Mouse (Mus musculus) induced T-regulatory cell, adult 2 months (primary cell): Measurements from ENCODE around the gene Dact2.

Experiments
- DNase-seq: peaks from one replicate; pipeline ENCODE4 v3.0.0-alpha.2; 2012; ENCODE audit warnings: low read depth

Dact2 gene

DNA sequence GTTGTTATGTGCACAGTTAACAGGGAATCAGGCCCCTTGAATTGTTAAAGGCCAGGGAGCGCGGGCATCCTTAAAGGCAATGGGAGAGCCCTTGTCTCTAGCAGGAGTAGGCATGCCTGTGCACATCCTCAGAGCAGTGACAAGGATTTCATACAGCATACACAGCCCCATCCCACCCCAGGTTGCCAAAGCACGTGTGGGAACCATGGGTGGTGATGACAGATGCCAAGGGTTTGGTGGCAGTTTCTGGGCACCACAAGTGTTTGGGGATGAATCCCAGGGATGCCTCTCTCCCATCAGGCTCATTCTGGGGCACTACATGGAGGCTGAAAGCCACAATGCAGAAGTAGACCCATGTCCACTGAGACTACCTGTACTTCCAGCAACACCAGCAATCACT, 29.7 kb downstream of the Dact2 start:
- no peak for DNase-seq

- DNase-seq: no peak
Observed at GRCm38 (mm10) chr17:14173459-14173858, 30.6 kb downstream of the Dact2 start.

DNA sequence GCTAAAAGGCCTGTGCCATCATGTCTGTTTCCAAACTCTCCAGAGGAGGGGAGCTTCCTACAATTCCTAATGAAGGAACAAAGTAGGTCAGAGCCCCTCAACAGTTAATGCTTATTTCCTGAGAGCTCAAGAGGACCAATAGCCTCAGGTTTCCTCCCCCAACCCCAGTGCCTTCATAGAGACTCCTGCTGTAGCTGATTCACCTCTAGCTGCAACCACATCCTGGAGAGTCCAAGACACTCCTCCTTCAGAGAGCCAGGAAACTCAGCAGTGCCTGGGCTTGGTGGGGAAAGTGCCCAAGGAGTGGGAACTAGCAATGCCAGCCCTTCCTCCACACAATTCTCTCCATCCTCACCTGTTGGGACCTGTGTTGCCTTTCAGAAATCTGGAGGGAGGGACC, 31.4 kb downstream of the Dact2 start:
- DNase-seq: no peak

- DNase-seq: no peak
Observed at GRCm38 (mm10) chr17:14172184-14172583, 31.9 kb downstream of the Dact2 start.

GRCm38 (mm10) chr17:14170961-14171479, 33.1 kb downstream of the Dact2 start:
- no peak for DNase-seq

GRCm38 (mm10) chr17:14169431-14169830, 34.7 kb downstream of the Dact2 start:
- DNase-seq: no peak

DNA sequence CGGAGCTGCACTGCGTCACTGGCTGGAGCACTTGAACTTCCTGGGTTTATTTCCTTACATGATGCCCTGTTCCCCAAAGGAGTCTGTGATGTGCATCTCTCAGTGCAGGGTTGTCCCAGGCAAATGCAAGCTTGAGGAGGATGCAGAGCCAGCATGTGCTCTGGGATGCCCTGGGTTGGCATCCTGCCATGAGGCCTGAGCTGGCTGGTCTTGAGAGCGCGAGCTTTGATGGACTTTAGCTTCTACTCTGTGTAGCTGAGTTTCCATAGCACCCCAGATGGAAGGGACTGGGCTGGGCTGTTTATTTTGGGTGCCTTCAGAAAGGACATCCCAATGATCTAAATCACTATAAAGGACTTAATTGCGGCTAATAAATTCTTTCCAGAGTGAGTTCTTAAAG, 36.5 kb downstream of the Dact2 start:
- DNase-seq: no peak

- no peak for DNase-seq
Observed at GRCm38 (mm10) chr17:14166746-14167432, 37.2 kb downstream of the Dact2 start.

GRCm38 (mm10) chr17:14165934-14166610, 38.0 kb downstream of the Dact2 start:
- DNase-seq: no peak

DNA sequence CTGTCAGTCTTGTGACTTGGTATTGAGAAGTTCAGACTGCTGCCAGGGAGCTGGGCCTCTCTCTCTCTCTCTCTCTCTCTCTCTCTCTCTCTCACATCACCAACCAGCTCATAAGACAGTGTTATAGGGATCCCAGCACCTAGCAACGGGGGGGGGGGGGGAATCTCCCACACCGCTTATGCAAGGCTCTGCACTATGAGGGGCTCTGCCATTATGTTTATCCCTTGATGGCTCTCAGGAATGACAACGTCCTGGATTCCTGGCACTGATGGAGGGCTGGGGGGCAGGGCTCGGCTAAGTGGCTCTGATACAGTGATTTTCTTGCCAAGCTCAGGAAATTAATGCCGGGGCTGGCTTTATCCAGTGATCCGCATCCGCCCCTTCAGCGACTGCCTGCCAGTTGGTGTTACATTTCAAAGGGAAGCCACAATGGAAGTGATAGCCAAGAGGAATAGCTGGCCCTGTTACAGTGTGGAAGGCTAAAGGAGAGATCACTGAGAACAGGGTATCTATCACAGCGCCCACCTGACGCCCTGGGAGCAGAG, 38.7 kb downstream of the Dact2 start:
- no peak for DNase-seq

- no peak for DNase-seq
Observed at GRCm38 (mm10) chr17:14160846-14161245, 43.3 kb downstream of the Dact2 start.

GRCm38 (mm10) chr17:14157779-14158195, 46.3 kb downstream of the Dact2 start:
- DNase-seq: no peak
